Comparison of ENCODE assay signal across 11 mouse cellular contexts in genomic region chr2:71540611-71541417, GRCm38 (mm10). TPM values are rescaled to one million over a fixed set of nuclear protein-coding genes. Genes with fewer than 3 reads are reported as not detected.
A peak's percentile ranks its signal among the peaks of the same experiment; 100 is the strongest.
DNase-seq lines count a peak whose midpoint lies in the region; ATAC-seq lines count a peak whose summit lies in the region.
"Had no signal": no experiment of that assay in that cellular context is flagged by ENCODE, and none has a peak within 500 bp of the region (broad histone marks: within the 10 kb centered on the region; RNA-seq: fewer than 3 reads in every experiment).

No protein-coding gene starts in this region.

- no peak overlapping the region for H3K27ac ChIP-seq in lung, embryonic 15.5 days
- H3K27ac ChIP-seq in embryonic facial prominence, embryonic 13.5 days: peak overlapping the region; percentile 71
- H3K27ac ChIP-seq in limb, embryonic 10.5 days: peak overlapping the region; percentile 67
- H3K27ac ChIP-seq in stomach, embryonic 16.5 days (ENCODE audit: low read length): peak overlapping the region; percentile 23; the same call in 1 of the 2 replicates

- WGBS in lung, embryonic 15.5 days: under 1% methylated on average over 47 of the region's 48 CpGs
- 1% methylated on average over 47 of the region's 48 CpGs for WGBS in embryonic facial prominence, embryonic 13.5 days
- WGBS in limb, embryonic 10.5 days: under 1% methylated on average over 47 of the region's 48 CpGs
- 1% methylated on average over 48 of the region's 48 CpGs for WGBS in stomach, embryonic 16.5 days

- no peaks in the 10 kb centered on the region for H3K9me3 ChIP-seq in lung, embryonic 15.5 days
- H3K9me3 ChIP-seq in embryonic facial prominence, embryonic 13.5 days: no peaks in the 10 kb centered on the region
- H3K9me3 ChIP-seq in limb, embryonic 10.5 days (replicated peaks): no peaks in the 10 kb centered on the region
- H3K9me3 ChIP-seq in stomach, embryonic 16.5 days (replicated peaks; ENCODE audit: control insufficient read depth, low read length): no peaks in the 10 kb centered on the region

- ATAC-seq in lung, embryonic 15.5 days (ENCODE audit: borderline replicate concordance, extremely low read depth, low FRiP score, low TSS enrichment): no peak
- ATAC-seq in embryonic facial prominence, embryonic 13.5 days (ENCODE audit: insufficient number of reproducible peaks, insufficient read depth, low FRiP score, low TSS enrichment, low read depth): peak; percentile 40; the same call in 1 of the 2 replicates
- no peak for ATAC-seq in stomach, embryonic 16.5 days (ENCODE audit: insufficient read depth, low FRiP score)
- ATAC-seq in granulocyte monocyte progenitor cell, adult 5-6 weeks (replicated peaks; ENCODE audit: poor library complexity, severe bottlenecking): no peak

- H3K4me2 ChIP-seq in lung, embryonic 15.5 days: peak overlapping the region; percentile 32
- peak overlapping the region; percentile 97 for H3K4me2 ChIP-seq in embryonic facial prominence, embryonic 13.5 days
- H3K4me2 ChIP-seq in stomach, embryonic 16.5 days (ENCODE audit: low read depth, low read length): peak overlapping the region; percentile 40

- no peak for DNase-seq in lung, postnatal 36 days
- peak; percentile 76 for DNase-seq in limb, embryonic 10.5 days (ENCODE audit: low spot score)
- DNase-seq in gastrocnemius, postnatal 10 days: no peak
- DNase-seq in c-Kit-positive CD71-positive TER-119-positive erythroid progenitor cells, embryonic 14.5 days (ENCODE audit: low spot score): no peak
- DNase-seq: adrenal gland, adult 8-10 months; right cerebral cortex, postnatal 4 days had no signal

- no peaks in the 10 kb centered on the region for H3K36me3 ChIP-seq in lung, embryonic 15.5 days
- no peaks in the 10 kb centered on the region for H3K36me3 ChIP-seq in embryonic facial prominence, embryonic 13.5 days
- H3K36me3 ChIP-seq in limb, embryonic 10.5 days: no peaks in the 10 kb centered on the region
- H3K36me3 ChIP-seq in stomach, embryonic 16.5 days (ENCODE audit: control insufficient read depth, insufficient read depth, low read length): no peaks in the 10 kb centered on the region

- H3K4me1 ChIP-seq in lung, embryonic 15.5 days: peaks cover 39% of the 10 kb centered on the region
- H3K4me1 ChIP-seq in embryonic facial prominence, embryonic 13.5 days: peaks cover 67% of the 10 kb centered on the region
- peaks cover 69% of the 10 kb centered on the region for H3K4me1 ChIP-seq in limb, embryonic 10.5 days
- H3K4me1 ChIP-seq in stomach, embryonic 16.5 days (ENCODE audit: control insufficient read depth, insufficient read depth, low read length): peaks cover 11% of the 10 kb centered on the region

- peaks cover 99% of the 10 kb centered on the region for H3K27me3 ChIP-seq in lung, embryonic 15.5 days
- peaks cover 92% of the 10 kb centered on the region for H3K27me3 ChIP-seq in embryonic facial prominence, embryonic 13.5 days
- peaks cover 100% of the 10 kb centered on the region for H3K27me3 ChIP-seq in limb, embryonic 10.5 days (ENCODE audit: low read depth, poor library complexity, severe bottlenecking)
- H3K27me3 ChIP-seq in stomach, embryonic 16.5 days (ENCODE audit: control insufficient read depth, insufficient read depth, low read length): peaks cover 98% of the 10 kb centered on the region

- peak overlapping the region; percentile 12; the same call in 1 of the 2 replicates for H3K4me3 ChIP-seq in lung, embryonic 15.5 days
- H3K4me3 ChIP-seq in embryonic facial prominence, embryonic 13.5 days: peak overlapping the region; percentile 37
- H3K4me3 ChIP-seq in limb, embryonic 10.5 days: peak overlapping the region; percentile 39
- H3K4me3 ChIP-seq in stomach, embryonic 16.5 days (replicated peaks; ENCODE audit: low read length): peak overlapping the region; percentile 21

- H3K9ac ChIP-seq in lung, embryonic 15.5 days: no peak overlapping the region
- H3K9ac ChIP-seq in embryonic facial prominence, embryonic 13.5 days: peak overlapping the region; percentile 59
- H3K9ac ChIP-seq in stomach, embryonic 16.5 days (ENCODE audit: low read length): no peak overlapping the region

RNA-seq across cellular contexts. Expression of gene Dlx2, which starts 5.7 kb away (rescaled TPM):
- polyA plus RNA-seq in lung, embryonic 15.5 days (2015; fragmentation: Nextera tagmentation; extraction: Ambion mirVana): 0.15 and 0.16 TPM in 2 replicates
- polyA plus RNA-seq in embryonic facial prominence, embryonic 13.5 days (2015; fragmentation: Nextera tagmentation; extraction: Ambion mirVana): 7.8 and 10.0 TPM in 2 replicates
- 4.9 and 7.2 TPM in 2 replicates for polyA plus RNA-seq in limb, embryonic 10.5 days (2016; fragmentation: Nextera tagmentation; extraction: Ambion mirVana)
- polyA plus RNA-seq in stomach, embryonic 16.5 days (2015; fragmentation: Nextera tagmentation; extraction: Ambion mirVana): 2.2 and 2.4 TPM in 2 replicates
- total RNA-seq in gastrocnemius, postnatal 10 days (2021): under 1 TPM in 1 of 2 experiments, not detected in 1; 0.09 TPM
- total RNA-seq in granulocyte monocyte progenitor cell, adult 5-6 weeks (2014; fragmentation: Nextera tagmentation): not detected in 2 replicates
- total RNA-seq in granulocyte monocyte progenitor cell, adult 5-6 weeks (2017): not detected in 2 replicates
- total RNA-seq: heart, postnatal 36 days had no signal

RNA-seq across cellular contexts. Expression of gene Dlx1, which starts 12.9 kb away (rescaled TPM):
- polyA plus RNA-seq in lung, embryonic 15.5 days (2015; fragmentation: Nextera tagmentation; extraction: Ambion mirVana): 0.30 and 0.46 TPM in 2 replicates
- 15.1 and 18.3 TPM in 2 replicates for polyA plus RNA-seq in embryonic facial prominence, embryonic 13.5 days (2015; fragmentation: Nextera tagmentation; extraction: Ambion mirVana)
- polyA plus RNA-seq in limb, embryonic 10.5 days (2016; fragmentation: Nextera tagmentation; extraction: Ambion mirVana): 5.7 and 9.0 TPM in 2 replicates
- 7.3 and 11.6 TPM in 2 replicates for polyA plus RNA-seq in stomach, embryonic 16.5 days (2015; fragmentation: Nextera tagmentation; extraction: Ambion mirVana)
- under 1 TPM; 0.23 to 0.54 TPM for total RNA-seq in gastrocnemius, postnatal 10 days (2021)
- not detected in 2 replicates for total RNA-seq in granulocyte monocyte progenitor cell, adult 5-6 weeks (2014; fragmentation: Nextera tagmentation)
- total RNA-seq in granulocyte monocyte progenitor cell, adult 5-6 weeks (2017): not detected in 2 replicates

Comparison
In these comparisons a context has a peak if more than half of its experiments do, and no peak if none do; other contexts are left out.
1. H3K4me2 ChIP-seq: peak in every context shown above with its lines; median percentile 97 in embryonic facial prominence, embryonic 13.5 days; 40 in stomach, embryonic 16.5 days; 32 in lung, embryonic 15.5 days.